Mouse (Mus musculus): ENCODE data around the gene Rps10. TPM values are rescaled to one million over a fixed set of nuclear protein-coding genes. Genes with fewer than 3 reads are reported as not detected.
A peak's percentile ranks its signal among the peaks of the same experiment; 100 is the strongest.
"Not testable (repeated sequence)": the region's sequence is repeated elsewhere in the genome, so short reads cannot be mapped to it uniquely, and the experiment has no call there.

The Rps10 gene
- total RNA-seq, 2 experiments from 2014 or later: 444 to 464 TPM

DNA sequence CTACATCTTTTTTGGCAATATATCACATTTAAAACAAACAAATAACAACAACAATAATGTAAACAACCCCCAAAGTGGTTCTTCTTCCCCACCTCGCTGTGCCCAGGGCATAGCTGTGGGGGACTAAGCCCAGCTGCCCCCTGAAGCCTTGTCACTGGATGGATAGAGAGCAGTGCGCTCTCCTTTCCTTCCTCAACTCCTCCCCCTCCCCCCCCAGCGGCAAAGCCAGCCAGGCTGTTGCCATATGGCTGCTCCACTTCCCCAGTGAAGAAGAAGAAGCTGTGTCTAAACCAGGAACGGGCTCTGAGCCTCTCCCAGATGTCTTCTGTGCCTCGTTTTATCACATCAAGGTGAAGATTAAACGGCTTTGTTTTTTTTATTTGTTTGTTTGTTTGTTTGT lies 6.6 kb upstream of the Rps10 start:
- no peak for DNase-seq (ENCODE audit: extremely low spot score in 1 of 2, low spot score in 2 of 2)
- TF ChIP-seq CTCF (IDR thresholded peaks at IDR 0.05): no peak
- Histone ChIP-seq H3K4me3 (no peak overlapping the region), H3K27ac (peak overlapping the region; percentile 86)
- intact Hi-C loops (cut with DNase I): loop anchor here (2.0 kb wide), 1 partner anchor 34 kb away; no protein-coding TSS in a partner anchor

GRCm38 (mm10) chr17:27642491-27643062 lies 6.1 kb upstream of the Rps10 start:
- intact Hi-C loops (cut with DNase I): loop anchor here (2.0 kb wide), 1 partner anchor 34 kb away; no protein-coding TSS in a partner anchor
- Histone ChIP-seq H3K4me3 (no peak overlapping the region), H3K27ac (peak overlapping the region; percentile 86)
- DNase-seq (ENCODE audit: extremely low spot score in 1 of 2, low spot score in 2 of 2): peak; percentile 68 to 86
- no peak for TF ChIP-seq CTCF (IDR thresholded peaks at IDR 0.05)

- not testable (repeated sequence) for H3K4me3 ChIP-seq; DNase-seq (ENCODE audit: extremely low spot score in 1 of 2, low spot score in 2 of 2)
- H3K27ac ChIP-seq: peak overlapping the region; percentile 89
- TF ChIP-seq CTCF (IDR thresholded peaks at IDR 0.05): peak; percentile 30
- intact Hi-C loops (cut with DNase I): loop anchor here (1.0 to 5.0 kb wide), 3 partner anchors 16 to 122 kb away; no protein-coding TSS in a partner anchor
Measured at GRCm38 (mm10) chr17:27639851-27640250, 3.4 kb upstream of the Rps10 start.

GRCm38 (mm10) chr17:27638921-27639332 lies 2.5 kb upstream of the Rps10 start:
- intact Hi-C loops (cut with DNase I): loop anchor here (1.0 to 5.0 kb wide), 3 partner anchors 17 to 123 kb away; no protein-coding TSS in a partner anchor
- peak; percentile 57 for TF ChIP-seq CTCF (IDR thresholded peaks at IDR 0.05)
- peak; percentile 72 to 75 for DNase-seq (ENCODE audit: extremely low spot score in 1 of 2, low spot score in 2 of 2)
- Histone ChIP-seq H3K4me3 (no peak overlapping the region), H3K27ac (peak overlapping the region; percentile 89)

DNA sequence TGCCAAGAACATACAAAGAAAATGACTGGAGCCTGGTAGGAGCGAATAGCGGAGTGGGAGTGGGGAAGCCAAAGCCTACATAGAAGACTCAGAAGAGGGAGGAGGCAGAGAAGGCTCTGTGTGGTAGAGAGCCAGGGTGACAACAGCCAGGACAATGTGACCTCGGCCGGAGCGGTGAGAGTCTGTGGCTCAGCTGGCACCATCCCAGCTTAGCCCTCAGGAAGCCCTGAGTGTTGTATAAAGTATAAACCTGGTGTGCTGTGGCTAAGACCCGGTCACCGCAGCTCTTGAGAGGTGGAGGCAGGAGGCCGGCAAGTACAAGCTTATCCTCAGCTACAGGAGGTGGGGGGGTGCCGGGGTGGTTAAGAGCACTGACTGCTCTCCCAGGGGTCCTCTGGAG lies 864 bp upstream of the Rps10 start:
- H3K4me3 ChIP-seq: no peak overlapping the region
- DNase-seq (ENCODE audit: extremely low spot score in 1 of 2, low spot score in 2 of 2): no peak
- intact Hi-C loops (cut with DNase I): loop anchor here (5.0 kb wide), 2 partner anchors 50 to 125 kb away; no protein-coding TSS in a partner anchor
- no peak for TF ChIP-seq CTCF (IDR thresholded peaks at IDR 0.05)
- H3K27ac ChIP-seq: no peak overlapping the region; the same call in 1 of the 2 replicates

DNA sequence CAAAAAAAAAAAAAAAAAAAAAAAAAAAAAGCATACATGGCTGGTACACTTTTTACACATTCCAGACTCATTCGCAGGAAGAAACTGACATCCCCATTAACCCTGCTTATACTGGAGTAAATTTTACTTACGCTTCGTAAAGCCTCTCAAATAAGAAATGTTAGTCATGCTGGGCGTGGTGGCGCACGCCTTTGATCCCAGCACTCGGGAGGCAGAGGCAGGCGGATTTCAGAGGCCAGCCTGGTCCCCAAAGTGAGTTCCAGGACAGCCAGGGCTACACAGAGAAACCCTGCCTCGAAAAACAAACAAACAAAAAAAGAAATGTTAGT lies 930 bp downstream of the Rps10 start:
- not testable (repeated sequence) for DNase-seq (ENCODE audit: extremely low spot score in 1 of 2, low spot score in 2 of 2)
- intact Hi-C loops (cut with DNase I): loop anchor here (5.0 kb wide), 2 partner anchors 52 to 127 kb away; no protein-coding TSS in a partner anchor
- Histone ChIP-seq H3K4me3 (peak overlapping the region; percentile 92), H3K27ac (peak overlapping the region; percentile 84)

- Histone ChIP-seq H3K27ac (peak within 1 kb of the TSS; percentile 84), H3K4me3 (peak within 1 kb of the TSS; percentile 92)
- intact Hi-C loops (cut with DNase I): loop anchor here (5.0 kb wide), 2 partner anchors 52 to 127 kb away; no protein-coding TSS in a partner anchor
- no peak; the same call in 1 of the 2 replicates for TF ChIP-seq CTCF (IDR thresholded peaks at IDR 0.05)
- DNase-seq (ENCODE audit: extremely low spot score in 1 of 2, low spot score in 2 of 2): peak; percentile 90 to 91
Measured at GRCm38 (mm10) chr17:27634871-27635574, 1.4 kb downstream of the Rps10 start, which contains the start of gene RPS10-NUDT3. Gene RPS10-NUDT3 (minus strand): TSS chr17:27635222.

GRCm38 (mm10) chr17:27629249-27630020 lies 7.0 kb downstream of the Rps10 start:
- peak; percentile 79 to 82 for DNase-seq (ENCODE audit: extremely low spot score in 1 of 2, low spot score in 2 of 2)
- TF ChIP-seq CTCF (IDR thresholded peaks at IDR 0.05): peak; percentile 71
- intact Hi-C loops (cut with DNase I): loop anchor here (1.0 kb wide), 1 partner anchor 64 kb away; the partner anchor contains the start of gene AI413582
- no peak overlapping the region for H3K4me3 ChIP-seq
- H3K27ac ChIP-seq: no peak overlapping the region

- DNase-seq (ENCODE audit: extremely low spot score in 1 of 2, low spot score in 2 of 2): no peak
- intact Hi-C loops (cut with DNase I): no loop called here
- Histone ChIP-seq H3K27ac (no peak overlapping the region), H3K4me3 (no peak overlapping the region)
- no peak for TF ChIP-seq CTCF (IDR thresholded peaks at IDR 0.05)
Measured at GRCm38 (mm10) chr17:27628376-27628775, 8.1 kb downstream of the Rps10 start.

GRCm38 (mm10) chr17:27627451-27627850 lies 9.0 kb downstream of the Rps10 start:
- H3K27ac ChIP-seq: no peak overlapping the region
- intact Hi-C loops (cut with DNase I): no loop called here
- TF ChIP-seq CTCF (IDR thresholded peaks at IDR 0.05): no peak; the same call in 1 of the 2 replicates
- no peak overlapping the region for H3K4me3 ChIP-seq
- DNase-seq (ENCODE audit: extremely low spot score in 1 of 2, low spot score in 2 of 2): no peak

- no peak overlapping the region for H3K4me3 ChIP-seq
- DNase-seq (ENCODE audit: extremely low spot score in 1 of 2, low spot score in 2 of 2): no peak
- intact Hi-C loops (cut with DNase I): no loop called here
- TF ChIP-seq CTCF (IDR thresholded peaks at IDR 0.05): no peak
- peak overlapping the region; percentile 34; the same call in 1 of the 2 replicates for H3K27ac ChIP-seq
Measured at GRCm38 (mm10) chr17:27626681-27627080, 9.8 kb downstream of the Rps10 start.

All from left cerebral cortex, adult 2 months (tissue).